Mouse (Mus musculus): ENCODE data around the gene Stx1b. TPM values are rescaled to one million over a fixed set of nuclear protein-coding genes. Genes with fewer than 3 reads are reported as not detected.

The Stx1b gene
- polyA plus RNA-seq, 1 experiment from 2014 or later, result 72.5 TPM

- 81% methylated on average over 3 of the region's 3 CpGs for WGBS
- H3K9ac ChIP-seq, result no peak overlapping the region
- H3K9me3 ChIP-seq, result no peaks in the 10 kb centered on the region
- ATAC-seq (ENCODE audit: low FRiP score, low read depth), result no peak
- H3K27ac ChIP-seq (replicated peaks), result no peak overlapping the region
- H3K36me3 ChIP-seq, result peaks cover 10% of the 10 kb centered on the region
- H3K4me2 ChIP-seq, result no peak overlapping the region
- peaks cover 34% of the 10 kb centered on the region for H3K4me1 ChIP-seq (replicated peaks)
- no peak overlapping the region for H3K4me3 ChIP-seq
- no peaks in the 10 kb centered on the region for H3K27me3 ChIP-seq
Measured at GRCm38 (mm10) chr7:127772080-127772479, 52.3 kb downstream of the Stx1b start.

GRCm38 (mm10) chr7:127771262-127771661, 53.1 kb downstream of the Stx1b start:
- Histone ChIP-seq H3K4me2 (no peak overlapping the region), H3K9me3 (no peaks in the 10 kb centered on the region), H3K36me3 (peaks cover 16% of the 10 kb centered on the region), H3K27me3 (no peaks in the 10 kb centered on the region), H3K9ac (no peak overlapping the region), H3K4me3 (no peak overlapping the region), H3K4me1 (replicated peaks) (peaks cover 33% of the 10 kb centered on the region), H3K27ac (replicated peaks) (no peak overlapping the region)
- ATAC-seq (ENCODE audit: low FRiP score, low read depth), result no peak
- WGBS, result 77% methylated on average over 5 of the region's 5 CpGs

GRCm38 (mm10) chr7:127770039-127770905, 54.1 kb downstream of the Stx1b start:
- Histone ChIP-seq H3K9me3 (no peaks in the 10 kb centered on the region), H3K4me1 (replicated peaks) (peaks cover 27% of the 10 kb centered on the region), H3K4me2 (peak overlapping the region; percentile 66), H3K9ac (peak overlapping the region; percentile 53), H3K4me3 (peak overlapping the region; percentile 42), H3K27ac (replicated peaks) (peak overlapping the region; percentile 80), H3K36me3 (peaks cover 26% of the 10 kb centered on the region), H3K27me3 (no peaks in the 10 kb centered on the region)
- ATAC-seq (ENCODE audit: low FRiP score, low read depth), result peak; percentile 28; the same call in 1 of the 2 replicates
- 6% methylated on average over 27 of the region's 27 CpGs for WGBS

GRCm38 (mm10) chr7:127769651-127770038, 54.7 kb downstream of the Stx1b start, which contains the start of gene Orai3:
Gene Orai3, plus strand, starts transcription at chr7:127769815.
- H3K27ac ChIP-seq (replicated peaks), result peak within 1 kb of the TSS; percentile 80
- no peaks in the 10 kb centered on the region for H3K9me3 ChIP-seq
- no peaks in the 10 kb centered on the region for H3K27me3 ChIP-seq
- peaks cover 33% of the 10 kb centered on the region for H3K36me3 ChIP-seq
- ATAC-seq (ENCODE audit: low FRiP score, low read depth), result peak; percentile 53
- under 1% methylated on average over 24 of the region's 24 CpGs for WGBS
- peak within 1 kb of the TSS; percentile 53 for H3K9ac ChIP-seq
- H3K4me2 ChIP-seq, result peak within 1 kb of the TSS; percentile 66
- peak within 1 kb of the TSS; percentile 42 for H3K4me3 ChIP-seq
- peaks cover 27% of the 10 kb centered on the region for H3K4me1 ChIP-seq (replicated peaks)

- H3K27ac ChIP-seq (replicated peaks), result peak overlapping the region; percentile 80
- peaks cover 38% of the 10 kb centered on the region for H3K36me3 ChIP-seq
- WGBS, result under 1% methylated on average over 15 of the region's 16 CpGs
- H3K27me3 ChIP-seq, result no peaks in the 10 kb centered on the region
- H3K9ac ChIP-seq, result peak overlapping the region; percentile 17; the same call in 1 of the 2 replicates
- no peaks in the 10 kb centered on the region for H3K9me3 ChIP-seq
- peak overlapping the region; percentile 66 for H3K4me2 ChIP-seq
- H3K4me1 ChIP-seq (replicated peaks), result peaks cover 27% of the 10 kb centered on the region
- ATAC-seq (ENCODE audit: low FRiP score, low read depth), result peak; percentile 87
- peak overlapping the region; percentile 42 for H3K4me3 ChIP-seq
Measured at GRCm38 (mm10) chr7:127768997-127769593, 55.3 kb downstream of the Stx1b start.

GRCm38 (mm10) chr7:127768346-127768996, 55.9 kb downstream of the Stx1b start:
- Histone ChIP-seq H3K9me3 (no peaks in the 10 kb centered on the region), H3K27me3 (no peaks in the 10 kb centered on the region), H3K36me3 (peaks cover 44% of the 10 kb centered on the region), H3K27ac (replicated peaks) (peak overlapping the region; percentile 9), H3K4me2 (no peak overlapping the region), H3K4me1 (replicated peaks) (peaks cover 27% of the 10 kb centered on the region), H3K9ac (no peak overlapping the region), H3K4me3 (no peak overlapping the region; the same call in 1 of the 2 replicates)
- 46% methylated on average over 13 of the region's 13 CpGs for WGBS
- ATAC-seq (ENCODE audit: low FRiP score, low read depth), result no peak; the same call in 1 of the 2 replicates

GRCm38 (mm10) chr7:127767671-127768345, 56.5 kb downstream of the Stx1b start:
- no peak overlapping the region for H3K4me2 ChIP-seq
- peaks cover 49% of the 10 kb centered on the region for H3K36me3 ChIP-seq
- no peak overlapping the region for H3K9ac ChIP-seq
- H3K4me3 ChIP-seq, result no peak overlapping the region
- 94% methylated on average over 19 of the region's 19 CpGs for WGBS
- no peak overlapping the region for H3K27ac ChIP-seq (replicated peaks)
- no peak for ATAC-seq (ENCODE audit: low FRiP score, low read depth)
- H3K27me3 ChIP-seq, result no peaks in the 10 kb centered on the region
- peaks cover 27% of the 10 kb centered on the region for H3K4me1 ChIP-seq (replicated peaks)
- H3K9me3 ChIP-seq, result no peaks in the 10 kb centered on the region

GRCm38 (mm10) chr7:127766851-127767609, 57.3 kb downstream of the Stx1b start:
- Histone ChIP-seq H3K27ac (replicated peaks) (no peak overlapping the region), H3K4me2 (no peak overlapping the region), H3K4me3 (no peak overlapping the region), H3K4me1 (replicated peaks) (peaks cover 27% of the 10 kb centered on the region), H3K27me3 (no peaks in the 10 kb centered on the region), H3K9ac (no peak overlapping the region), H3K36me3 (peaks cover 55% of the 10 kb centered on the region), H3K9me3 (no peaks in the 10 kb centered on the region)
- 80% methylated on average over 17 of the region's 17 CpGs for WGBS
- ATAC-seq (ENCODE audit: low FRiP score, low read depth), result no peak

- Histone ChIP-seq H3K4me2 (no peak overlapping the region), H3K27ac (replicated peaks) (no peak overlapping the region), H3K4me3 (no peak overlapping the region), H3K27me3 (no peaks in the 10 kb centered on the region), H3K9me3 (no peaks in the 10 kb centered on the region), H3K4me1 (replicated peaks) (peaks cover 24% of the 10 kb centered on the region), H3K36me3 (peaks cover 63% of the 10 kb centered on the region), H3K9ac (no peak overlapping the region)
- 93% methylated on average over 2 of the region's 2 CpGs for WGBS
- ATAC-seq (ENCODE audit: low FRiP score, low read depth), result no peak
Measured at GRCm38 (mm10) chr7:127765756-127766155, 58.6 kb downstream of the Stx1b start.

GRCm38 (mm10) chr7:127763642-127764041, 60.7 kb downstream of the Stx1b start:
- H3K36me3 ChIP-seq, result peaks cover 73% of the 10 kb centered on the region
- peaks cover 3% of the 10 kb centered on the region for H3K4me1 ChIP-seq (replicated peaks)
- no peak for ATAC-seq (ENCODE audit: low FRiP score, low read depth)
- WGBS, result 91% methylated on average over 4 of the region's 4 CpGs
- no peak overlapping the region for H3K4me2 ChIP-seq
- no peaks in the 10 kb centered on the region for H3K9me3 ChIP-seq
- H3K4me3 ChIP-seq, result no peak overlapping the region
- no peak overlapping the region for H3K9ac ChIP-seq
- H3K27me3 ChIP-seq, result no peaks in the 10 kb centered on the region
- no peak overlapping the region for H3K27ac ChIP-seq (replicated peaks)

- no peak for ATAC-seq (ENCODE audit: low FRiP score, low read depth)
- no peaks in the 10 kb centered on the region for H3K27me3 ChIP-seq
- no peak overlapping the region for H3K4me2 ChIP-seq
- no peaks in the 10 kb centered on the region for H3K9me3 ChIP-seq
- H3K36me3 ChIP-seq, result peaks cover 71% of the 10 kb centered on the region
- WGBS, result 43% methylated on average over 7 of the region's 7 CpGs
- H3K9ac ChIP-seq, result no peak overlapping the region
- peaks cover 9% of the 10 kb centered on the region; the same call in 1 of the 2 replicates for H3K4me1 ChIP-seq (replicated peaks)
- H3K4me3 ChIP-seq, result no peak overlapping the region
- H3K27ac ChIP-seq (replicated peaks), result no peak overlapping the region
Measured at GRCm38 (mm10) chr7:127761026-127761425, 63.3 kb downstream of the Stx1b start.

Measured in hindbrain, embryonic 15.5 days (tissue).